Mouse (Mus musculus) olfactory bulb, adult 2 months (tissue): ENCODE data around the gene Wipf1.

Experiments used
- CTCF ChIP-seq: fragments of 200-500 bp; IDR thresholded peaks from 2 replicates; pipeline ENCODE4 v1.5.1; 2012; ENCODE audit warnings: low read depth, mild to moderate bottlenecking, low read length, moderate library complexity; ENCODE audit not compliant: insufficient read depth
- POLR2A ChIP-seq: fragments of 200-500 bp; IDR thresholded peaks from 2 replicates; pipeline ENCODE4 v1.6.1; 2012; ENCODE audit warnings: mild to moderate bottlenecking, low read depth, low read length, moderate library complexity; ENCODE audit not compliant: insufficient read depth

- TF ChIP-seq CTCF (no peak), POLR2A (no peak)
Measured at GRCm38 (mm10) chr2:73561665-73562063, 32.1 kb upstream of the Wipf1 start.
